Mouse (Mus musculus) thymus, adult 2 months (tissue): ENCODE data around the gene Mmrn2. TPM values are rescaled to one million over a fixed set of nuclear protein-coding genes. Genes with fewer than 3 reads are reported as not detected.

Experiments
- DNase-seq: peaks from one replicate; pipeline ENCODE4 v3.0.0; 2021
- H3K27ac ChIP-seq: fragments of 200-500 bp; 2 replicates; pipeline ENCODE4 v1.5.1; 2012; ENCODE audit warnings: low read length, control low read depth; ENCODE audit not compliant: control insufficient read depth, insufficient read depth
- H3K27me3 ChIP-seq: fragments of 200-500 bp; 2 replicates; pipeline ENCODE4 v1.6.1; 2012; ENCODE audit warnings: mild to moderate bottlenecking, low read length, moderate library complexity, mixed read lengths; ENCODE audit not compliant: control insufficient read depth, insufficient read depth
- H3K36me3 ChIP-seq: fragments of 200-500 bp; 2 replicates; pipeline ENCODE4 v1.6.1; 2012; ENCODE audit warnings: mild to moderate bottlenecking, low read length, moderate library complexity; ENCODE audit not compliant: control insufficient read depth, insufficient read depth
- H3K4me1 ChIP-seq: fragments of 200-500 bp; replicated peaks from 2 replicates; pipeline ENCODE4 v1.6.1; 2012; ENCODE audit warnings: low read length; ENCODE audit not compliant: control insufficient read depth, insufficient read depth
- H3K4me3 ChIP-seq: fragments of 200-500 bp; 2 replicates; pipeline ENCODE4 v1.5.1; 2012; ENCODE audit warnings: mild to moderate bottlenecking, low read length, control low read depth, moderate library complexity; ENCODE audit not compliant: control insufficient read depth, insufficient read depth
- CTCF ChIP-seq: fragments of 200-500 bp; IDR thresholded peaks from 2 replicates; pipeline ENCODE4 v1.5.1; 2012; ENCODE audit warnings: mild to moderate bottlenecking, control low read depth, low read length, moderate library complexity, borderline replicate concordance; ENCODE audit not compliant: control insufficient read depth, poor library complexity, insufficient read depth; ENCODE audit errors: extremely low read depth
- POLR2A ChIP-seq: fragments of 200-500 bp; IDR thresholded peaks from 2 replicates; pipeline ENCODE4 v1.6.1; 2012; ENCODE audit warnings: mild to moderate bottlenecking, low read length, control low read depth, moderate library complexity; ENCODE audit not compliant: control insufficient read depth, poor library complexity, insufficient read depth; ENCODE audit errors: extremely low read depth
- WGBS: fragments of 180-500 bp; shearing (Covaris S2); methylation state at CpG from one replicate; pipeline ENCODE4 v1.1.7; 2018; 5-methylcytosine and 5-hydroxymethylcytosine counted together
- polyA plus RNA-seq: library from polyadenylated mRNA; depleted of rRNA; stranded (reverse); fragments of >200 nt; gene quantifications from 2 replicates; pipeline ENCODE4 v1.2.3, GENCODE M21; 2012

Mmrn2 gene
- polyA plus RNA-seq, 1 experiment = 3.9 TPM

DNA sequence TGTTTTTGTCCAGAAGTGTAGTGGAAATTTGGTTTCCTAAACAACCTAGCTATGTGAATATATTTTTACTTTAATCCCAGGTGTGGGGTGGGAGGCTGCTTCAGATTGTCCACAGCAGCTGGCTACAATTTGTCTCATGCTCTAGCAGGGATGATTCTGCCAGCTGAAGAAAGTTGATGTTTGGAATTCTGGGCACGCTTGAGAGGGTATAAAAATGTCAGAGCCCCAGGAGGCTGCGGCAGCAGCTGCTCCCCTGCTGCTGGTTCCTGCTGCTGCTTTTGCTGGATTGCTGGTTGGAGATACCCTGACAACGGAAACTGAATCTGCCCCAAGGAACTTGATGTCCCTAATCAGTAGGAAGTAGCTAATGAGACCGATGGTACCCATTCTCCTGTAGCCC is 67.3 kb downstream of the Mmrn2 start:
- Histone ChIP-seq H3K4me1 (no peaks in the 10 kb centered on the region), H3K27ac (no peak overlapping the region), H3K36me3 (no peaks in the 10 kb centered on the region), H3K27me3 (no peaks in the 10 kb centered on the region), H3K4me3 (no peak overlapping the region)
- WGBS = 93% methylated on average over 4 of the region's 4 CpGs
- DNase-seq = no peak
- TF ChIP-seq CTCF (no peak), POLR2A (no peak)

GRCm38 (mm10) chr14:34444368-34444767 is 69.1 kb downstream of the Mmrn2 start:
- H3K36me3 ChIP-seq = no peaks in the 10 kb centered on the region
- no peaks in the 10 kb centered on the region for H3K4me1 ChIP-seq
- 88% methylated on average over 5 of the region's 5 CpGs for WGBS
- no peak overlapping the region for H3K27ac ChIP-seq
- no peak for DNase-seq
- H3K4me3 ChIP-seq = no peak overlapping the region
- no peaks in the 10 kb centered on the region for H3K27me3 ChIP-seq
- TF ChIP-seq POLR2A = no peak

DNA sequence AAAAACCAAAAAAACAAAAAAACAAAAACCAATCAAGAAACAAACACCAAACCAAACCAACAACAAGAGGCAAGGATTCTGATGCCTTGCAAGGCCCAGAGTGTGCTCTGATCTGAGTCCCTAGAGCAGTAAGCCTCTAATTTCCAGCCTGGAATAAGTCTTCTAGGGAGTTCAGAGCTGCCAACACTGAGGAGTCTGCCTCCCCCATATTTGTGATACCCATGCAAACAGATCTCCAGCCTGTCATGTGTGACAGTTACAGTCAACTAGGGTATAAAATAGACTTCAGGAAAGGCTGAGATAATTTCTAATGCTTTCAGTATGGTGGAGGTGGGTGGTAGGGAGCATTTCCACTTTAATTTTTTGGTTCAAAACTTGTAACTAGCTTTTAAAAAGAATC is 69.7 kb downstream of the Mmrn2 start:
- H3K36me3 ChIP-seq = no peaks in the 10 kb centered on the region
- no peaks in the 10 kb centered on the region for H3K4me1 ChIP-seq
- H3K4me3 ChIP-seq = no peak overlapping the region
- no peak for TF ChIP-seq POLR2A
- no peak for TF ChIP-seq CTCF
- no peak overlapping the region for H3K27ac ChIP-seq
- DNase-seq = no peak
- no peaks in the 10 kb centered on the region for H3K27me3 ChIP-seq

GRCm38 (mm10) chr14:34445348-34445747 is 70.1 kb downstream of the Mmrn2 start:
- WGBS = 91% methylated on average over 3 of the region's 3 CpGs
- Histone ChIP-seq H3K4me1 (no peaks in the 10 kb centered on the region), H3K27me3 (no peaks in the 10 kb centered on the region), H3K27ac (no peak overlapping the region), H3K36me3 (no peaks in the 10 kb centered on the region), H3K4me3 (no peak overlapping the region)
- no peak for DNase-seq
- TF ChIP-seq POLR2A = no peak
- TF ChIP-seq CTCF = no peak

GRCm38 (mm10) chr14:34446624-34447023 is 71.4 kb downstream of the Mmrn2 start:
- WGBS = 97% methylated on average over 6 of the region's 6 CpGs
- H3K27ac ChIP-seq = no peak overlapping the region
- no peaks in the 10 kb centered on the region for H3K36me3 ChIP-seq
- no peak for DNase-seq
- no peaks in the 10 kb centered on the region for H3K4me1 ChIP-seq
- no peaks in the 10 kb centered on the region for H3K27me3 ChIP-seq
- TF ChIP-seq POLR2A (no peak), CTCF (no peak)
- H3K4me3 ChIP-seq = no peak overlapping the region

DNA sequence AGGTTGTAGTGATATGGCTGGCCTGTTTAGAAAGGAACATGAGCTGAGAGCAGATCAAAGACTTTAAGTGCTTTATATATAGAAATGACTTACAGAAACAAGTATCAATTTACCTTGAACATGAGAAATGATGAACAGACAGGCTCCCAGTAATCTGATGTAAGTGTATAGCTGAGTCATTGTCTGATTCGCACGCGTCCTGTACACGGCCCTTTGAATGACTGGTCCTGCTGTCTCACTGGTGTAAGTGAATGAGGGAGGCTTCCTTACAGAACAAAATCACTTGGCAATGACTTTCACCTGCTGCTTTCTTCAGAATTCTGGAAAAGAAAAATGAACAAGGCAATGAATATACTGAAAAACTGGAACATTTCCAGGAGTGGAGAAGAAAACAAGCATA is 72.4 kb downstream of the Mmrn2 start:
- WGBS = 84% methylated on average over 4 of the region's 4 CpGs
- Histone ChIP-seq H3K27me3 (no peaks in the 10 kb centered on the region), H3K27ac (no peak overlapping the region), H3K4me3 (no peak overlapping the region), H3K36me3 (no peaks in the 10 kb centered on the region), H3K4me1 (no peaks in the 10 kb centered on the region)
- DNase-seq = no peak
- TF ChIP-seq POLR2A (no peak), CTCF (no peak)

GRCm38 (mm10) chr14:34448398-34448797 is 73.1 kb downstream of the Mmrn2 start:
- TF ChIP-seq CTCF = no peak
- TF ChIP-seq POLR2A = no peak
- no peaks in the 10 kb centered on the region for H3K27me3 ChIP-seq
- no peak for DNase-seq
- no peaks in the 10 kb centered on the region for H3K36me3 ChIP-seq
- H3K4me1 ChIP-seq = no peaks in the 10 kb centered on the region
- H3K27ac ChIP-seq = no peak overlapping the region
- H3K4me3 ChIP-seq = no peak overlapping the region
